Mouse (Mus musculus) monocyte, adult 5-6 weeks (primary cell): ENCODE data around the gene Gm11564. TPM values are rescaled to one million over a fixed set of nuclear protein-coding genes. Genes with fewer than 3 reads are reported as not detected.
"Not testable (repeated sequence)": the region's sequence is repeated elsewhere in the genome, so short reads cannot be mapped to it uniquely, and the experiment has no call there.

ENCODE experiments used
- ATAC-seq: fragments of 153-309, 156-312 bp; replicated peaks from 2 replicates; pipeline ENCODE4 v1.8.0; 2017; ENCODE audit warnings: mild to moderate bottlenecking; ENCODE audit not compliant: low TSS enrichment, insufficient number of reproducible peaks, severe bottlenecking, poor library complexity, low FRiP score
- total RNA-seq: library from RNA; stranded (forward); fragments of 200-1000, 200-491, 200-594 nt; gene quantifications from 3 replicates; pipeline ENCODE4 v1.2.3, GENCODE M21; 2017

The Gm11564 gene
- not detected in 3 replicates for total RNA-seq

- not testable (repeated sequence) for ATAC-seq
Observed at GRCm38 (mm10) chr11:99815566-99815965, at the start of gene Gm11564. Gene Gm11564 (minus strand): TSS chr11:99815666.

GRCm38 (mm10) chr11:99864176-99864575 is 48.7 kb upstream of the Gm11564 start, which contains the start of gene Gm11559:
Gene Gm11559 (plus strand): TSS chr11:99864476.
- ATAC-seq: not testable (repeated sequence)

- ATAC-seq: no peak
Observed at GRCm38 (mm10) chr11:99858761-99859160, 43.3 kb upstream of the Gm11564 start.

GRCm38 (mm10) chr11:99857617-99858016 is 42.2 kb upstream of the Gm11564 start, which contains the start of gene Gm11568:
Gene Gm11568 (plus strand): TSS chr11:99857917.
- ATAC-seq: no peak

- ATAC-seq: no peak
Observed at GRCm38 (mm10) chr11:99854121-99854520, 38.7 kb upstream of the Gm11564 start.

- ATAC-seq: no peak
Observed at GRCm38 (mm10) chr11:99851508-99851907, 36.0 kb upstream of the Gm11564 start, which contains the start of gene Krtap4-16. Gene Krtap4-16 (minus strand): TSS chr11:99851608.

- no peak for ATAC-seq
Observed at GRCm38 (mm10) chr11:99846746-99847145, 31.3 kb upstream of the Gm11564 start.

- no peak for ATAC-seq
Observed at GRCm38 (mm10) chr11:99842185-99842584, 26.7 kb upstream of the Gm11564 start.

GRCm38 (mm10) chr11:99837966-99838365 is 22.5 kb upstream of the Gm11564 start, which contains the start of gene 2300003K06Rik:
Gene 2300003K06Rik (minus strand): TSS chr11:99838066.
- no peak for ATAC-seq

- not testable (repeated sequence) for ATAC-seq
Observed at GRCm38 (mm10) chr11:99809792-99810191, 5.7 kb downstream of the Gm11564 start, which contains the start of gene Krtap4-13. Gene Krtap4-13 (minus strand): TSS chr11:99809892.

GRCm38 (mm10) chr11:99804346-99804745 is 11.1 kb downstream of the Gm11564 start, which contains the start of gene Gm11554:
Gene Gm11554 (minus strand): TSS chr11:99804446.
- ATAC-seq: not testable (repeated sequence)

GRCm38 (mm10) chr11:99798832-99799231 is 16.6 kb downstream of the Gm11564 start, which contains the start of gene Gm11569:
Gene Gm11569 (minus strand): TSS chr11:99798932.
- not testable (repeated sequence) for ATAC-seq

- no peak for ATAC-seq
Observed at GRCm38 (mm10) chr11:99793367-99793766, 22.1 kb downstream of the Gm11564 start, which contains the start of gene Gm11596. Gene Gm11596 (minus strand): TSS chr11:99793467.

- not testable (repeated sequence) for ATAC-seq
Observed at GRCm38 (mm10) chr11:99784900-99785299, 30.6 kb downstream of the Gm11564 start, which contains the start of gene Krtap4-9. Gene Krtap4-9 (plus strand): TSS chr11:99785200.

- ATAC-seq: no peak
Observed at GRCm38 (mm10) chr11:99780604-99781003, 34.9 kb downstream of the Gm11564 start, which contains the start of gene Krtap4-8. Gene Krtap4-8 (minus strand): TSS chr11:99780704.

- no peak for ATAC-seq
Observed at GRCm38 (mm10) chr11:99778401-99778800, 37.1 kb downstream of the Gm11564 start.

- ATAC-seq: not testable (repeated sequence)
Observed at GRCm38 (mm10) chr11:99772813-99773212, 42.7 kb downstream of the Gm11564 start, which contains the start of gene Gm11595. Gene Gm11595 (minus strand): TSS chr11:99772913.

- no peak for ATAC-seq
Observed at GRCm38 (mm10) chr11:99768410-99768809, 47.1 kb downstream of the Gm11564 start.
